Mouse (Mus musculus) cortical plate, adult 2 months (tissue): ENCODE data around the gene Znhit3. TPM values are rescaled to one million over a fixed set of nuclear protein-coding genes. Genes with fewer than 3 reads are reported as not detected.

Source experiments
- H3K27ac ChIP-seq: fragments of 200-500 bp; 2 replicates; pipeline ENCODE4 v1.5.1; 2012; ENCODE audit warnings: low read length, control low read depth, inconsistent platforms; ENCODE audit not compliant: insufficient read depth
- H3K4me1 ChIP-seq: fragments of 200-500 bp; 2 replicates; pipeline ENCODE4 v1.6.1; 2011; ENCODE audit warnings: low read length; ENCODE audit not compliant: control insufficient read depth, insufficient read depth
- H3K4me3 ChIP-seq: fragments of 200-500 bp; 2 replicates; pipeline ENCODE4 v1.5.1; 2011; ENCODE audit warnings: mild to moderate bottlenecking, low read length, control low read depth; ENCODE audit not compliant: insufficient read depth
- CTCF ChIP-seq: fragments of 200-500 bp; IDR thresholded peaks from 2 replicates; pipeline ENCODE4 v1.5.1; 2011; ENCODE audit warnings: mild to moderate bottlenecking, control low read depth, low read length; ENCODE audit not compliant: insufficient read depth; ENCODE audit errors: extremely low read depth
- POLR2A ChIP-seq: fragments of 200-500 bp; IDR thresholded peaks from 2 replicates; pipeline ENCODE4 v1.6.1; 2011; ENCODE audit warnings: mild to moderate bottlenecking, low read length, control low read depth; ENCODE audit not compliant: insufficient read depth; ENCODE audit errors: extremely low read depth
- polyA plus RNA-seq: library from polyadenylated mRNA; depleted of rRNA; stranded (reverse); fragments of >200 nt; gene quantifications from 2 replicates; pipeline ENCODE4 v1.2.3, GENCODE M21; 2012; rRNA removed

Znhit3 gene
- polyA plus RNA-seq, 1 experiment: 47.6 TPM

GRCm38 (mm10) chr11:84870337-84871043, 45.7 kb downstream of the Znhit3 start, which contains the start of gene Ggnbp2:
TSS of gene Ggnbp2 (minus strand) at chr11:84870817.
- Histone ChIP-seq H3K27ac (peak within 1 kb of the TSS; percentile 99), H3K4me3 (peak within 1 kb of the TSS; percentile 89), H3K4me1 (peaks cover 4% of the 10 kb centered on the region)
- TF ChIP-seq CTCF (no peak), POLR2A (peak; percentile 69; the same call in 1 of the 2 replicates)

GRCm38 (mm10) chr11:84869537-84870232, 46.5 kb downstream of the Znhit3 start:
- Histone ChIP-seq H3K4me1 (peaks cover 4% of the 10 kb centered on the region), H3K4me3 (peak overlapping the region; percentile 89), H3K27ac (peak overlapping the region; percentile 98)
- TF ChIP-seq CTCF (no peak), POLR2A (peak; percentile 49; the same call in 1 of the 2 replicates)

GRCm38 (mm10) chr11:84868786-84869259, 47.3 kb downstream of the Znhit3 start:
- no peak overlapping the region for H3K27ac ChIP-seq
- H3K4me1 ChIP-seq: peaks cover 4% of the 10 kb centered on the region
- TF ChIP-seq CTCF: no peak
- TF ChIP-seq POLR2A: no peak
- peak overlapping the region; percentile 89; the same call in 1 of the 2 replicates for H3K4me3 ChIP-seq

GRCm38 (mm10) chr11:84867586-84867985, 48.6 kb downstream of the Znhit3 start:
- H3K27ac ChIP-seq: no peak overlapping the region
- H3K4me1 ChIP-seq: peaks cover 4% of the 10 kb centered on the region
- no peak overlapping the region for H3K4me3 ChIP-seq
- TF ChIP-seq CTCF: no peak
- TF ChIP-seq POLR2A: no peak

GRCm38 (mm10) chr11:84865268-84865667, 50.9 kb downstream of the Znhit3 start:
- TF ChIP-seq POLR2A: no peak
- H3K4me1 ChIP-seq: peaks cover 4% of the 10 kb centered on the region
- H3K4me3 ChIP-seq: no peak overlapping the region
- H3K27ac ChIP-seq: no peak overlapping the region

Other genes starting within 250 kb of the Znhit3 start
- gene Mrm1, start 96.9 kb downstream of the Znhit3 start, polyA plus RNA-seq: 14.5 and 16.5 TPM in 2 replicates
- gene Dhrs11, start 87.4 kb downstream of the Znhit3 start, polyA plus RNA-seq: 14.4 and 15.4 TPM in 2 replicates
- gene Ggnbp2, start 45.5 kb downstream of the Znhit3 start, polyA plus RNA-seq: 104 and 108 TPM in 2 replicates
- gene Myo19, start 36.2 kb downstream of the Znhit3 start, polyA plus RNA-seq: 14.6 and 16.1 TPM in 2 replicates
- gene Pigw, start 36.1 kb downstream of the Znhit3 start, polyA plus RNA-seq: 4.0 and 4.9 TPM in 2 replicates
- gene Car4, start 41.4 kb upstream of the Znhit3 start, polyA plus RNA-seq: 87.7 and 88.1 TPM in 2 replicates
- gene Usp32, start 223.8 kb upstream of the Znhit3 start, polyA plus RNA-seq: 55.0 and 57.3 TPM in 2 replicates